Mouse (Mus musculus) G1E (cell line): ENCODE results near the gene Cul3.
"Not testable (repeated sequence)": the region's sequence is repeated elsewhere in the genome, so short reads cannot be mapped to it uniquely, and the experiment has no call there.

ENCODE experiments used
- CTCF ChIP-seq: IDR thresholded peaks from 2 replicates; pipeline ENCODE4 v1.5.1; 2012; ENCODE audit warnings: low read depth, low read length, inconsistent platforms, mixed read lengths
- POLR2AphosphoS5 ChIP-seq: IDR thresholded peaks from 2 replicates; pipeline ENCODE4 v1.6.1; 2012; ENCODE audit warnings: low read depth, low read length, inconsistent platforms; ENCODE audit not compliant: insufficient replicate concordance
- TAL1 ChIP-seq: conservative IDR thresholded peaks from 2 replicates; pipeline ENCODE4 v1.6.1; 2012; ENCODE audit warnings: low read depth, low read length, inconsistent platforms, mixed read lengths

DNA sequence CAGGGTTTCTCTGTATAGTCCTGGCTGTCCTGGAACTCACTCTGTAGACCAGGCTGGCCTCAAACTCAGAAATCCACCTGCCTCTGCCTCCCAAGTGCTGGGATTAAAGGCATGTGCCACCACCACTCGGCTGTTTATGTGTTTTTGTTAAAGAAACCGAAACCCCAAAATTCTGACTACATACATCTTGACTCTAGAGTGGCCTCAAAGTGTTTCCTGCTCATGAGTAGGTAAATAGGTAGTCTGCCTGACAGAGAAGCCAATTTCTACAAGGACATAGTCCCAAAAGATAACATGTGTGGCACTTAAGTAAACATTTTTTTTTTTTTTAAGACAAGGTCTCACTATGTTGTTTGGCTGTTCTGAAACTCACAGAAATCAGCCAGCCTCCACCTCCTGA lies 21.5 kb upstream of the Cul3 start:
- not testable (repeated sequence) for TF ChIP-seq CTCF, POLR2AphosphoS5, TAL1
